Mouse (Mus musculus): ENCODE measurements around the gene Decr2. TPM values are rescaled to one million over a fixed set of nuclear protein-coding genes. Genes with fewer than 3 reads are reported as not detected.

The Decr2 gene
- polyA plus RNA-seq, 1 experiment from 2014 or later, result 27.3 TPM

Other genes with a start within 250 kb of the Decr2 start
- gene Gm20683, start 248.6 kb downstream of the Decr2 start, polyA plus RNA-seq (2014; fragmentation: Nextera tagmentation; extraction: Ambion mirVana), result 1.6 and 2.3 TPM in 2 replicates
- 10.4 and 11.5 TPM in 2 replicates for gene Rhot2, start 245.5 kb downstream of the Decr2 start, polyA plus RNA-seq (2014; fragmentation: Nextera tagmentation; extraction: Ambion mirVana)
- gene Wdr90, start 228.8 kb downstream of the Decr2 start, polyA plus RNA-seq (2014; fragmentation: Nextera tagmentation; extraction: Ambion mirVana), result 18.2 and 19.8 TPM in 2 replicates
- gene Mcrip2, start 221.6 kb downstream of the Decr2 start, polyA plus RNA-seq (2014; fragmentation: Nextera tagmentation; extraction: Ambion mirVana), result 44.1 and 61.2 TPM in 2 replicates
- 63.2 and 64.1 TPM in 2 replicates for gene Mettl26, start 215.3 kb downstream of the Decr2 start, polyA plus RNA-seq (2014; fragmentation: Nextera tagmentation; extraction: Ambion mirVana)
- gene Wfikkn1, start 209.5 kb downstream of the Decr2 start, polyA plus RNA-seq (2014; fragmentation: Nextera tagmentation; extraction: Ambion mirVana), result 0.40 and 0.69 TPM in 2 replicates
- gene Rab40c, start 170.6 kb downstream of the Decr2 start, polyA plus RNA-seq (2014; fragmentation: Nextera tagmentation; extraction: Ambion mirVana), result 14.2 and 14.6 TPM in 2 replicates
- 59.9 and 60.8 TPM in 2 replicates for gene Pigq, start 145.4 kb downstream of the Decr2 start, polyA plus RNA-seq (2014; fragmentation: Nextera tagmentation; extraction: Ambion mirVana)
- not detected in 2 replicates for gene Nhlrc4, start 145.4 kb downstream of the Decr2 start, polyA plus RNA-seq (2014; fragmentation: Nextera tagmentation; extraction: Ambion mirVana)
- gene A930017K11Rik, start 137.8 kb downstream of the Decr2 start, polyA plus RNA-seq (2014; fragmentation: Nextera tagmentation; extraction: Ambion mirVana), result 0.28 TPM in 1 of 2 replicates, not detected in the other
- 23.4 and 23.5 TPM in 2 replicates for gene Capn15, start 104.5 kb downstream of the Decr2 start, polyA plus RNA-seq (2014; fragmentation: Nextera tagmentation; extraction: Ambion mirVana)
- gene Rab11fip3, start 20.8 kb downstream of the Decr2 start, polyA plus RNA-seq (2014; fragmentation: Nextera tagmentation; extraction: Ambion mirVana), result 12.8 and 13.7 TPM in 2 replicates
- gene Nme4, start 5.3 kb upstream of the Decr2 start, polyA plus RNA-seq (2014; fragmentation: Nextera tagmentation; extraction: Ambion mirVana), result 118 and 122 TPM in 2 replicates
- gene Tmem8, start 23.0 kb upstream of the Decr2 start, polyA plus RNA-seq (2014; fragmentation: Nextera tagmentation; extraction: Ambion mirVana), result 2.7 and 4.9 TPM in 2 replicates
- gene Mrpl28, start 33.2 kb upstream of the Decr2 start, polyA plus RNA-seq (2014; fragmentation: Nextera tagmentation; extraction: Ambion mirVana), result 235 and 241 TPM in 2 replicates
- 11.5 and 13.1 TPM in 2 replicates for gene Axin1, start 48.4 kb upstream of the Decr2 start, polyA plus RNA-seq (2014; fragmentation: Nextera tagmentation; extraction: Ambion mirVana)
- 0.47 and 3.7 TPM in 2 replicates for gene Pdia2, start 108.8 kb upstream of the Decr2 start, polyA plus RNA-seq (2014; fragmentation: Nextera tagmentation; extraction: Ambion mirVana)
- 14.3 and 20.0 TPM in 2 replicates for gene Rgs11, start 112.6 kb upstream of the Decr2 start, polyA plus RNA-seq (2014; fragmentation: Nextera tagmentation; extraction: Ambion mirVana)
- gene Arhgdig, start 117.4 kb upstream of the Decr2 start, polyA plus RNA-seq (2014; fragmentation: Nextera tagmentation; extraction: Ambion mirVana), result 21.4 and 29.0 TPM in 2 replicates
- gene Fam234a, start 153.9 kb upstream of the Decr2 start, polyA plus RNA-seq (2014; fragmentation: Nextera tagmentation; extraction: Ambion mirVana), result 71.9 and 76.5 TPM in 2 replicates
- gene Luc7l, start 162.6 kb upstream of the Decr2 start, polyA plus RNA-seq (2014; fragmentation: Nextera tagmentation; extraction: Ambion mirVana), result 99.6 and 105 TPM in 2 replicates